Mouse (Mus musculus) lung, embryonic 14.5 days (tissue): ENCODE data around the gene Olfr631. TPM values are rescaled to one million over a fixed set of nuclear protein-coding genes. Genes with fewer than 3 reads are reported as not detected.
A peak's percentile ranks its signal among the peaks of the same experiment; 100 is the strongest.

ENCODE experiments used
- ATAC-seq: fragments of 200-750 bp; cut with Nextera tagmentation; 2 replicates; pipeline ENCODE4 v1.8.0; 2017; ENCODE audit warnings: mild to moderate bottlenecking, moderate TSS enrichment, moderate library complexity; ENCODE audit not compliant: insufficient read depth
- DNase-seq: peaks from one replicate; pipeline ENCODE4 v3.0.0-alpha.2; 2015
- H3K27ac ChIP-seq: fragments of 300-500 bp; sonication (generic); 2 replicates; pipeline ENCODE4 v1.5.1; 2014; ENCODE audit warnings: low read depth, mild to moderate bottlenecking, moderate library complexity
- H3K27me3 ChIP-seq: fragments of 300-500 bp; sonication (generic); 2 replicates; pipeline ENCODE4 v1.6.1; 2014; ENCODE audit warnings: low read length, control low read depth; ENCODE audit not compliant: insufficient read depth
- H3K36me3 ChIP-seq: fragments of 300-500 bp; sonication (generic); 2 replicates; pipeline ENCODE4 v1.6.1; 2014; ENCODE audit warnings: control low read depth; ENCODE audit not compliant: insufficient read depth
- H3K4me1 ChIP-seq: fragments of 300-500 bp; sonication (generic); 2 replicates; pipeline ENCODE4 v1.6.1; 2014; ENCODE audit warnings: antibody characterized with exemption, control low read depth; ENCODE audit not compliant: insufficient read depth
- H3K4me2 ChIP-seq: fragments of 300-500 bp; sonication (generic); 2 replicates; pipeline ENCODE4 v1.6.1; 2014; ENCODE audit warnings: mild to moderate bottlenecking
- H3K4me3 ChIP-seq: fragments of 300-500 bp; sonication (generic); 2 replicates; pipeline ENCODE4 v1.5.1; 2014; ENCODE audit warnings: low read depth, low read length
- H3K9ac ChIP-seq: fragments of 300-500 bp; sonication (generic); 2 replicates; pipeline ENCODE4 v1.6.1; 2014
- H3K9me3 ChIP-seq: fragments of 300-500 bp; sonication (generic); 2 replicates; pipeline ENCODE4 v1.6.1; 2016; ENCODE audit warnings: low read depth, low read length, control low read depth
- CTCF ChIP-seq: IDR thresholded peaks from 2 replicates; pipeline ENCODE4 v1.5.1; 2016; ENCODE audit warnings: antibody characterized with exemption, low read depth
- WGBS: fragments of 180-500 bp; shearing (Covaris S2); extraction: QIAGEN DNeasy Blood & Tissue Kit; methylation state at CpG from one replicate; pipeline ENCODE4 v1.1.7; 2014; 5-methylcytosine and 5-hydroxymethylcytosine counted together
- polyA plus RNA-seq: library from polyadenylated mRNA; unstranded; fragments of >200 nt; fragmentation: Nextera tagmentation; extraction: Ambion mirVana; gene quantifications from 2 replicates; pipeline ENCODE4 v1.2.1, GENCODE M21; 2014

The Olfr631 gene
- not detected in 2 replicates for polyA plus RNA-seq

DNA sequence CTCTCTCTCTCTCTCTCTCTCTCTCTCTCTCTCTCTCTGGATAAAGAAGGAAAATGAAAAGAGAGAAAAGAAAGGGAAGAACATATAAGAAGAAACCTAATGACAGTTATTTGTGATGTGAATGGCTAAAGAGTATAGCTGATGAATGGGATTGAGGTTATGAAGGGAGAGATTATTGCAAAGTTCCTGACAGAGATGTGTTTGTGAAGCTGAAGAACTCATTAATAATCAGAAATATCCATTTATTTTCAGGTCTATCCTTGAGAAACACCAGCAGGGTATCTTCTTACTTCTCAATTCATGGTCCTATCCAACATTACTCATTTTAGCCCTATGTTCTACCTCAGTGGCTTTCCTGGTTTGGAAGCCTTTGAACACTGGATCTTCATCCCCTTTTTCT lies at the start of gene Olfr631:
Olfr631 (plus strand) TSS at position 301 of the 400 bp plus-strand sequence.
- H3K9ac ChIP-seq, result no peak within 1 kb of the TSS
- H3K27me3 ChIP-seq, result no peaks in the 10 kb centered on the region
- ATAC-seq, result no peak
- no peak for DNase-seq
- no peaks in the 10 kb centered on the region for H3K36me3 ChIP-seq
- H3K4me2 ChIP-seq, result no peak within 1 kb of the TSS
- no peak within 1 kb of the TSS for H3K27ac ChIP-seq
- no peak within 1 kb of the TSS for H3K4me3 ChIP-seq
- no peaks in the 10 kb centered on the region for H3K9me3 ChIP-seq
- TF ChIP-seq CTCF, result no peak
- no peaks in the 10 kb centered on the region for H3K4me1 ChIP-seq

DNA sequence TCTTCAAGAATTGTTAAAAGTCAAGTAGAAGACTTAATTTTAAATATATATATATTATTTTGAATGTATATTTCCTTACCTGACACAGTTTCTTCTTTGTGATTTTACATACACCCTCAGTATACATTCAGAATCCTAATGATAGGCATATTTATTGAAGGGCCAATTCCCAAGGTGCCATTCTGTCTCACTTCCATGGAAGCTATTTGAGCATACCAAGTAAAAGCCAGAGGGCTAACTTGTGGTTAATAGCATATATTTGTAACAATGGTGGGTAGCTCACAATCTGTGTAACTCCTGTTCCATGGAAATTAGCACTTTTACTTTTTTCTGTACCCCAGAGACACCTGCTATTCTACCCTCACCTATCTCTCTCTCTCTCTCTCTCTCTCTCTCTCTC lies 42.5 kb upstream of the Olfr631 start, which contains the start of gene Olfr66:
Olfr66 (minus strand) TSS at position 101 of the 400 bp plus-strand sequence.
- no peaks in the 10 kb centered on the region for H3K4me1 ChIP-seq

DNA sequence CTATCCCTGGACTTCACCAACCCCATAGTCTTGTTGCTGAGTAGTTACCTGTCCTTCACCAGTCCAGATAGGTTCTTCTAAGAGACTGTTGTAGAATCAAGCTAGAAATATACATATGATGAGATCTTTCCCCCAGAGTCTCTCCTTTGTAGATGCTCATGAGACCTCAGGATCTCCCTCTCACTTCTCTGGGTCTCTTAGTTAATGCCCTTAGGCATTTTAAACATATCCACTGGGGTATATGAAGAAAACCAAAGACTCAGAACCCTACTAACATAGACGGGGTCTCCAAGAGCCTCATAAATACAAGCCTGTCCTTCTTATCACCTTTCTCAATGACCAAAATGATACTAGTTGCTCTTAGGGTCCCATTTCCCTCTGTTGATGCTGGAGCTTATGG lies 34.2 kb upstream of the Olfr631 start, which contains the start of gene Olfr64:
Olfr64 (minus strand) TSS at position 101 of the 400 bp plus-strand sequence.
- ATAC-seq, result no peak
- no peak for TF ChIP-seq CTCF
- 66% methylated on average over 1 of the region's 1 CpGs for WGBS

More for the DNA sequence above, 42.5 kb upstream of the Olfr631 start, which contains the start of gene Olfr66:
- no peaks in the 10 kb centered on the region for H3K36me3 ChIP-seq
- H3K4me2 ChIP-seq, result no peak within 1 kb of the TSS
- ATAC-seq (no peak), DNase-seq (no peak)
- H3K9me3 ChIP-seq, result no peaks in the 10 kb centered on the region
- H3K27ac ChIP-seq, result no peak within 1 kb of the TSS
- H3K27me3 ChIP-seq, result no peaks in the 10 kb centered on the region
- no peak within 1 kb of the TSS for H3K4me3 ChIP-seq
- no peak within 1 kb of the TSS for H3K9ac ChIP-seq
- no peak for TF ChIP-seq CTCF

DNA sequence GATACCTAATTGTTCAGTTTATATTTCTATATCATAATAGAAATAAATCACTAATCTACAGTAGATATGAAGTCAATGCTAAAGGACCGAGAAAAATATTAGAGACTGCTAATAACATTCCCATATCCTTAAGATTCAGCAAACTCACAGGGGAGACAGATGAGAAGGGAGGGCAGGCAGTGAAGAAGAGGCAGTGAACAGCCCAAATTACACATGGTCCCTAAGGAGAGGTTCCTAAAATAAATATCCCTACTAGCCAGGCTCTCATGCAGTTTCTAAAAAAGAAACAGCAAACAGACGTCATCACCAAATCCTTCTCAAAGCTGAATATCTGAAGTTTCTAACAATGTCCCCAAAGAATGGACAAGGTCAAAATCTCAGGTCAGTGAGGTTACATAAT lies 25.4 kb upstream of the Olfr631 start, which contains the start of gene Olfr65:
Olfr65 (plus strand) TSS at position 301 of the 400 bp plus-strand sequence.
- WGBS, result 67% methylated on average over 2 of the region's 2 CpGs
- TF ChIP-seq CTCF, result no peak
- H3K4me2 ChIP-seq, result no peak within 1 kb of the TSS
- no peaks in the 10 kb centered on the region for H3K4me1 ChIP-seq
- ATAC-seq (no peak), DNase-seq (no peak)
- H3K27ac ChIP-seq, result no peak within 1 kb of the TSS
- H3K4me3 ChIP-seq, result no peak within 1 kb of the TSS
- H3K9me3 ChIP-seq, result no peaks in the 10 kb centered on the region
- H3K27me3 ChIP-seq, result no peaks in the 10 kb centered on the region
- H3K9ac ChIP-seq, result no peak within 1 kb of the TSS
- no peaks in the 10 kb centered on the region for H3K36me3 ChIP-seq

More for the DNA sequence above, 34.2 kb upstream of the Olfr631 start, which contains the start of gene Olfr64:
- H3K4me2 ChIP-seq, result no peak within 1 kb of the TSS
- no peaks in the 10 kb centered on the region for H3K36me3 ChIP-seq
- H3K9ac ChIP-seq, result no peak within 1 kb of the TSS
- H3K27ac ChIP-seq, result no peak within 1 kb of the TSS
- no peaks in the 10 kb centered on the region for H3K4me1 ChIP-seq
- H3K9me3 ChIP-seq, result no peaks in the 10 kb centered on the region
- H3K4me3 ChIP-seq, result no peak within 1 kb of the TSS
- DNase-seq, result no peak
- no peaks in the 10 kb centered on the region for H3K27me3 ChIP-seq

DNA sequence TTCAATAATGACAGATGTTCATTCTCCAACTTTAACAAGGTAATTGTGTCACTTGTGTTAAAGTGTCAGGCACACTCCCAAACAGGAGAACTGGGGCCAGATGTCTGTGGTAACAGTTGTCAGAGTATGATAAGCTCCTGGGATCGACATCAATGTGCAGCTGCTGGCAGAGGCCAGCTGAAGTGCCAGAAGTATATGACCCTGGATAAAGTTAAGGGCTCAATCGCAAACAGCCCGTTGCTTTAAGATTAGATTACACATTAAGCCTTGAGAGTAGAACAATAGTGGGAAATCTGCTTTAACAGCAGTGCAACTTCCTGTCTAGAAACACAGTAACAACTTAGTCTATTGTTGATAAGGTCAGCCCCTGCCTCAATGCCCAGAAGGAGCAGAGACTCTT lies 18.6 kb upstream of the Olfr631 start:
- TF ChIP-seq CTCF, result no peak
- no peaks in the 10 kb centered on the region for H3K4me1 ChIP-seq
- no peaks in the 10 kb centered on the region for H3K27me3 ChIP-seq
- H3K9ac ChIP-seq, result no peak overlapping the region
- ATAC-seq (peak; percentile 74), DNase-seq (peak; percentile 27)
- no peaks in the 10 kb centered on the region for H3K9me3 ChIP-seq
- 5% methylated on average over 3 of the region's 3 CpGs for WGBS
- H3K4me3 ChIP-seq, result no peak overlapping the region
- H3K36me3 ChIP-seq, result no peaks in the 10 kb centered on the region
- no peak overlapping the region for H3K4me2 ChIP-seq
- no peak overlapping the region for H3K27ac ChIP-seq

DNA sequence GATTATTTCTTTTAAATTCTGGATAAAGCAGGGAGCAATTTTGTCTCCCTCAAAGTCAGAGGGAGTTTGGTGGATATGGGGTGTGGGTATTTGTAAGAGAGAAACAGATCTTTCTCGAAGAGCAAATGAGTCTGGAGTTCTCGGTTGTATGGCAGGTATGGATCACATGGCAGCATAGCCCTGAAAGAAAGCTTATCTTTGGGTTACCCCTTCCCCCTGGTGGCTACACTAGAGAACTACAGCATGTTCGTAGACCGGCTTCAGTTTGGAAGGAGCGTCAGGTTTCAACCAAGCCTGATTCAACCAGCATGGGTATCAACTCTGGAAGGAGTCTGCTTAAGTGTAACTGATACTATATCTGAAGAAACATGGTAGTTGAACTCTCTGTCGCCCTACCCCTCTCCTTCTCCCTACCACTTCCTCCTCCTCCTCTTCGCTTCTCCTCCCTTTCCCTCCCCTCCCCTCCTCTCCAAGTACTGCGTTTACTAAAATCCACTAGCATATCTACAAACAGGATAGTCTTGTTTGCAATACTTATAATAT lies 15.6 kb upstream of the Olfr631 start:
- 37% methylated on average over 8 of the region's 8 CpGs for WGBS
- H3K36me3 ChIP-seq, result no peaks in the 10 kb centered on the region
- ATAC-seq (no peak), DNase-seq (peak; percentile 27)
- no peaks in the 10 kb centered on the region for H3K9me3 ChIP-seq
- no peaks in the 10 kb centered on the region for H3K27me3 ChIP-seq
- H3K4me2 ChIP-seq, result no peak overlapping the region
- H3K9ac ChIP-seq, result no peak overlapping the region
- H3K27ac ChIP-seq, result no peak overlapping the region
- no peaks in the 10 kb centered on the region for H3K4me1 ChIP-seq
- TF ChIP-seq CTCF, result peak; percentile 47
- no peak overlapping the region for H3K4me3 ChIP-seq

DNA sequence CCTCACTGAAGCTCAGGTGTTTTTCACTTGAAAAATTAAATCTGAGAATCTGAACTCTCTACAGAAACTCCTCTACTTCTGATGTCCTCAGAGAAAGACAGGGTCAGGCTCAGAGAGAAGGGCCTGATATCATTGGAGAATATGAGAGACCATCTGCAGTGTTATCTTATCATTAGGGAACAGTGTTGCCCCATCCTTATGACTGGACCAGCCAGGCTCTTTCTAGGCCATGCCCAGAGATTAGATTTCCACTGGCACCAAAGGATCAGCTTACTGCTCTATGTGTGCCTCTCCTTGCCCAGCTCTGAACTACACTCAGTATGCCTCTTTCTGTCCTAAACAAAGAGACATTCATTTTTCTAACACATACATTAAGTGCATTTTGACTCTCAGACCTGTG lies 13.3 kb upstream of the Olfr631 start:
- Histone ChIP-seq H3K9ac (no peak overlapping the region), H3K4me3 (no peak overlapping the region), H3K36me3 (no peaks in the 10 kb centered on the region), H3K27me3 (no peaks in the 10 kb centered on the region), H3K27ac (no peak overlapping the region), H3K4me2 (no peak overlapping the region), H3K4me1 (no peaks in the 10 kb centered on the region), H3K9me3 (no peaks in the 10 kb centered on the region)
- no peak for TF ChIP-seq CTCF
- ATAC-seq (no peak; the same call in 1 of the 2 replicates), DNase-seq (no peak)
